Mouse (Mus musculus) testis, adult 2 months (tissue): ENCODE measurements around the gene Samd4b. TPM values are rescaled to one million over a fixed set of nuclear protein-coding genes. Genes with fewer than 3 reads are reported as not detected.

Source experiments
- H3K27ac ChIP-seq: fragments of 200-500 bp; 2 replicates; pipeline ENCODE4 v1.5.1; 2012; ENCODE audit warnings: low read depth, low read length; ENCODE audit not compliant: control insufficient read depth, insufficient read depth
- H3K27me3 ChIP-seq: fragments of 200-500 bp; 2 replicates; pipeline ENCODE4 v1.6.1; 2012; ENCODE audit warnings: mild to moderate bottlenecking, low read length, moderate library complexity; ENCODE audit not compliant: control insufficient read depth, insufficient read depth
- H3K36me3 ChIP-seq: fragments of 200-500 bp; 2 replicates; pipeline ENCODE4 v1.6.1; 2012; ENCODE audit warnings: mild to moderate bottlenecking, low read length; ENCODE audit not compliant: control insufficient read depth, insufficient read depth
- H3K4me1 ChIP-seq: fragments of 200-500 bp; 2 replicates; pipeline ENCODE4 v1.6.1; 2012; ENCODE audit warnings: low read length; ENCODE audit not compliant: control insufficient read depth, insufficient read depth
- H3K4me3 ChIP-seq: fragments of 200-500 bp; 2 replicates; pipeline ENCODE4 v1.5.1; 2012; ENCODE audit warnings: low read depth, mild to moderate bottlenecking, low read length, moderate library complexity, mixed read lengths; ENCODE audit not compliant: control insufficient read depth
- CTCF ChIP-seq: fragments of 200-500 bp; IDR thresholded peaks from 2 replicates; pipeline ENCODE4 v1.5.1; 2012; ENCODE audit warnings: low read depth, mild to moderate bottlenecking, inconsistent platforms, low read length, moderate library complexity; ENCODE audit not compliant: control insufficient read depth, insufficient read depth, insufficient replicate concordance
- POLR2A ChIP-seq: fragments of 200-500 bp; IDR thresholded peaks from 2 replicates; pipeline ENCODE4 v1.6.1; 2012; ENCODE audit warnings: low read depth, mild to moderate bottlenecking, inconsistent platforms, low read length, moderate library complexity; ENCODE audit not compliant: control insufficient read depth
- polyA plus RNA-seq: library from polyadenylated mRNA; depleted of rRNA; stranded (reverse); fragments of >200 nt; gene quantifications from 2 replicates; pipeline ENCODE4 v1.2.3, GENCODE M21; 2012

Samd4b gene
- polyA plus RNA-seq, 1 experiment = 234 TPM

- no peaks in the 10 kb centered on the region for H3K27me3 ChIP-seq
- no peak for TF ChIP-seq POLR2A
- TF ChIP-seq CTCF = no peak
- H3K27ac ChIP-seq = no peak overlapping the region
- H3K36me3 ChIP-seq = peaks cover 3% of the 10 kb centered on the region; the same call in 1 of the 2 replicates
- H3K4me1 ChIP-seq = peaks cover 2% of the 10 kb centered on the region; the same call in 1 of the 2 replicates
- no peak overlapping the region for H3K4me3 ChIP-seq
Observed at GRCm38 (mm10) chr7:28427738-28428137, 170.2 kb downstream of the Samd4b start.

GRCm38 (mm10) chr7:28423018-28423417, 174.9 kb downstream of the Samd4b start:
- Histone ChIP-seq H3K4me3 (no peak overlapping the region), H3K36me3 (peaks cover 3% of the 10 kb centered on the region), H3K27ac (no peak overlapping the region), H3K27me3 (no peaks in the 10 kb centered on the region), H3K4me1 (peaks cover 2% of the 10 kb centered on the region; the same call in 1 of the 2 replicates)
- TF ChIP-seq CTCF (no peak), POLR2A (no peak)

- Histone ChIP-seq H3K27ac (no peak overlapping the region), H3K27me3 (no peaks in the 10 kb centered on the region), H3K36me3 (peaks cover 4% of the 10 kb centered on the region), H3K4me1 (peaks cover 2% of the 10 kb centered on the region; the same call in 1 of the 2 replicates), H3K4me3 (no peak overlapping the region)
- no peak for TF ChIP-seq POLR2A
- no peak for TF ChIP-seq CTCF
Observed at GRCm38 (mm10) chr7:28419416-28419815, 178.5 kb downstream of the Samd4b start.

- no peak for TF ChIP-seq CTCF
- TF ChIP-seq POLR2A = no peak
- Histone ChIP-seq H3K36me3 (peaks cover 7% of the 10 kb centered on the region), H3K27ac (peak overlapping the region; percentile 71)
Observed at GRCm38 (mm10) chr7:28418096-28418670, 179.8 kb downstream of the Samd4b start.

GRCm38 (mm10) chr7:28417368-28417767, 180.6 kb downstream of the Samd4b start:
- TF ChIP-seq CTCF = no peak
- no peak for TF ChIP-seq POLR2A
- Histone ChIP-seq H3K27me3 (no peaks in the 10 kb centered on the region), H3K4me1 (no peaks in the 10 kb centered on the region), H3K36me3 (peaks cover 7% of the 10 kb centered on the region), H3K4me3 (no peak overlapping the region), H3K27ac (0 out of 2 replicates have a peak overlapping the region, but pooled peaks have one; percentile 25)

More at GRCm38 (mm10) chr7:28418096-28418670, 179.8 kb downstream of the Samd4b start:
- no peak overlapping the region for H3K4me3 ChIP-seq
- no peaks in the 10 kb centered on the region for H3K27me3 ChIP-seq
- no peaks in the 10 kb centered on the region for H3K4me1 ChIP-seq

GRCm38 (mm10) chr7:28412826-28413225, 185.1 kb downstream of the Samd4b start:
- H3K27ac ChIP-seq = no peak overlapping the region
- no peak for TF ChIP-seq CTCF
- TF ChIP-seq POLR2A = no peak
- H3K4me3 ChIP-seq = no peak overlapping the region
- H3K36me3 ChIP-seq = peaks cover 8% of the 10 kb centered on the region
- H3K4me1 ChIP-seq = no peaks in the 10 kb centered on the region; the same call in 1 of the 2 replicates
- no peaks in the 10 kb centered on the region for H3K27me3 ChIP-seq

- no peaks in the 10 kb centered on the region; the same call in 1 of the 2 replicates for H3K4me1 ChIP-seq
- H3K36me3 ChIP-seq = peaks cover 8% of the 10 kb centered on the region
- peak overlapping the region; percentile 84 for H3K27ac ChIP-seq
- H3K4me3 ChIP-seq = no peak overlapping the region
- no peak for TF ChIP-seq POLR2A
- no peak for TF ChIP-seq CTCF
- H3K27me3 ChIP-seq = no peaks in the 10 kb centered on the region
Observed at GRCm38 (mm10) chr7:28410841-28411475, 187.0 kb downstream of the Samd4b start.
